Mouse (Mus musculus) hindbrain, postnatal 0 days (tissue): ENCODE data around the gene Sfswap. TPM values are rescaled to one million over a fixed set of nuclear protein-coding genes. Genes with fewer than 3 reads are reported as not detected.

Experiments
- ATAC-seq: fragments of 200-750 bp; cut with Nextera tagmentation; 2 replicates; pipeline ENCODE4 v1.8.0; 2017; ENCODE audit warnings: mild to moderate bottlenecking, moderate TSS enrichment, moderate library complexity
- DNase-seq: peaks from one replicate; pipeline ENCODE4 v3.0.0-alpha.2; 2015; ENCODE audit warnings: low spot score
- H3K27ac ChIP-seq: fragments of 300-500 bp; sonication (generic); 2 replicates; pipeline ENCODE4 v1.5.1; 2014; ENCODE audit warnings: mild to moderate bottlenecking
- H3K27me3 ChIP-seq: fragments of 300-500 bp; sonication (generic); 2 replicates; pipeline ENCODE4 v1.6.1; 2014; ENCODE audit warnings: low read length, mixed read lengths; ENCODE audit not compliant: insufficient read depth
- H3K36me3 ChIP-seq: fragments of 300-500 bp; sonication (generic); 2 replicates; pipeline ENCODE4 v1.6.1; 2014; ENCODE audit warnings: low read length, mixed read lengths; ENCODE audit not compliant: insufficient read depth
- H3K4me1 ChIP-seq: fragments of 300-500 bp; sonication (generic); 2 replicates; pipeline ENCODE4 v1.6.1; 2014; ENCODE audit warnings: antibody characterized with exemption, low read length, mixed read lengths; ENCODE audit not compliant: insufficient read depth
- H3K4me2 ChIP-seq: fragments of 300-500 bp; sonication (generic); 2 replicates; pipeline ENCODE4 v1.6.1; 2014; ENCODE audit warnings: low read depth, mild to moderate bottlenecking, low read length, moderate library complexity, mixed read lengths
- H3K4me3 ChIP-seq: fragments of 300-500 bp; sonication (generic); 2 replicates; pipeline ENCODE4 v1.5.1; 2014; ENCODE audit warnings: low read length
- H3K9ac ChIP-seq: fragments of 300-500 bp; sonication (generic); replicated peaks from 2 replicates; pipeline ENCODE4 v1.6.1; 2014; ENCODE audit warnings: mild to moderate bottlenecking, low read length, moderate library complexity, mixed read lengths
- H3K9me3 ChIP-seq: fragments of 300-500 bp; sonication (generic); 2 replicates; pipeline ENCODE4 v1.6.1; 2016; ENCODE audit warnings: low read length, mixed read lengths
- CTCF ChIP-seq: IDR thresholded peaks from 2 replicates; pipeline ENCODE4 v1.5.1; 2016; ENCODE audit warnings: antibody characterized with exemption, control low read depth, low read depth
- WGBS: fragments of 180-500 bp; shearing (Covaris S2); extraction: QIAGEN DNeasy Blood & Tissue Kit; methylation state at CpG from one replicate; pipeline ENCODE4 v1.1.7; 2014; 5-methylcytosine and 5-hydroxymethylcytosine counted together
- polyA plus RNA-seq: library from polyadenylated mRNA; unstranded; fragments of >200 nt; fragmentation: Nextera tagmentation; extraction: Ambion mirVana; gene quantifications from 2 replicates; pipeline ENCODE4 v1.2.1, GENCODE M21; 2015
- total RNA-seq: library from RNA; depleted of rRNA; stranded (reverse); fragments of >200 nt; gene quantifications from 2 replicates; pipeline ENCODE4 v1.2.3, GENCODE M21; 2014

Sfswap gene
- total and polyA plus RNA-seq, 2 experiments from 2014 or later = 44.3 to 90.7 TPM

GRCm38 (mm10) chr5:129558591-129558990 is 57.6 kb downstream of the Sfswap start:
- Histone ChIP-seq H3K27me3 (no peaks in the 10 kb centered on the region), H3K9me3 (no peaks in the 10 kb centered on the region), H3K27ac (no peak overlapping the region), H3K4me2 (no peak overlapping the region), H3K36me3 (peaks cover 67% of the 10 kb centered on the region), H3K4me1 (no peaks in the 10 kb centered on the region), H3K9ac (no peak overlapping the region), H3K4me3 (no peak overlapping the region)
- no peak for TF ChIP-seq CTCF
- 84% methylated on average over 5 of the region's 5 CpGs for WGBS
- ATAC-seq (no peak), DNase-seq (no peak)

GRCm38 (mm10) chr5:129559283-129559682 is 58.3 kb downstream of the Sfswap start:
- peaks cover 69% of the 10 kb centered on the region for H3K36me3 ChIP-seq
- no peak overlapping the region for H3K27ac ChIP-seq
- DNase-seq = no peak
- H3K9ac ChIP-seq = no peak overlapping the region
- H3K4me3 ChIP-seq = no peak overlapping the region
- ATAC-seq = no peak
- no peak overlapping the region for H3K4me2 ChIP-seq
- H3K27me3 ChIP-seq = no peaks in the 10 kb centered on the region
- TF ChIP-seq CTCF = no peak
- H3K4me1 ChIP-seq = no peaks in the 10 kb centered on the region
- WGBS = 61% methylated on average over 11 of the region's 11 CpGs
- no peaks in the 10 kb centered on the region for H3K9me3 ChIP-seq

GRCm38 (mm10) chr5:129562342-129562741 is 61.3 kb downstream of the Sfswap start:
- DNase-seq (no peak), ATAC-seq (no peak)
- 89% methylated on average over 8 of the region's 8 CpGs for WGBS
- Histone ChIP-seq H3K4me3 (no peak overlapping the region), H3K4me2 (no peak overlapping the region), H3K4me1 (no peaks in the 10 kb centered on the region), H3K27ac (no peak overlapping the region), H3K9me3 (no peaks in the 10 kb centered on the region), H3K9ac (no peak overlapping the region), H3K27me3 (no peaks in the 10 kb centered on the region), H3K36me3 (peaks cover 53% of the 10 kb centered on the region)
- no peak for TF ChIP-seq CTCF

- no peak overlapping the region for H3K27ac ChIP-seq
- no peak for ATAC-seq
- no peaks in the 10 kb centered on the region for H3K4me1 ChIP-seq
- peaks cover 68% of the 10 kb centered on the region for H3K36me3 ChIP-seq
- no peaks in the 10 kb centered on the region for H3K9me3 ChIP-seq
- no peak overlapping the region for H3K4me2 ChIP-seq
- H3K9ac ChIP-seq = no peak overlapping the region
- no peak for TF ChIP-seq CTCF
- WGBS = 90% methylated on average over 4 of the region's 4 CpGs
- no peaks in the 10 kb centered on the region for H3K27me3 ChIP-seq
- DNase-seq = no peak
- H3K4me3 ChIP-seq = no peak overlapping the region
Measured at GRCm38 (mm10) chr5:129568596-129568995, 67.6 kb downstream of the Sfswap start.

GRCm38 (mm10) chr5:129578201-129578600 is 77.2 kb downstream of the Sfswap start:
- H3K9me3 ChIP-seq = no peaks in the 10 kb centered on the region
- no peak for TF ChIP-seq CTCF
- H3K27ac ChIP-seq = no peak overlapping the region
- H3K4me2 ChIP-seq = no peak overlapping the region
- no peaks in the 10 kb centered on the region for H3K4me1 ChIP-seq
- no peak overlapping the region for H3K4me3 ChIP-seq
- no peak for ATAC-seq
- no peaks in the 10 kb centered on the region for H3K27me3 ChIP-seq
- H3K9ac ChIP-seq = no peak overlapping the region
- peak; percentile 29 for DNase-seq
- H3K36me3 ChIP-seq = no peaks in the 10 kb centered on the region
- WGBS = 41% methylated on average over 12 of the region's 12 CpGs

- no peaks in the 10 kb centered on the region for H3K9me3 ChIP-seq
- no peak overlapping the region for H3K4me2 ChIP-seq
- 0 out of 2 replicates have a peak, but pooled peaks cover 2% of the 10 kb centered on the region for H3K4me1 ChIP-seq
- H3K36me3 ChIP-seq = no peaks in the 10 kb centered on the region
- TF ChIP-seq CTCF = no peak
- WGBS = 28% methylated on average over 6 of the region's 6 CpGs
- H3K9ac ChIP-seq = no peak overlapping the region
- no peak for ATAC-seq
- no peak overlapping the region for H3K4me3 ChIP-seq
- no peaks in the 10 kb centered on the region for H3K27me3 ChIP-seq
- no peak for DNase-seq
- H3K27ac ChIP-seq = no peak overlapping the region
Measured at GRCm38 (mm10) chr5:129580046-129580445, 79.0 kb downstream of the Sfswap start.

GRCm38 (mm10) chr5:129580572-129580971 is 79.6 kb downstream of the Sfswap start:
- DNase-seq (no peak), ATAC-seq (no peak)
- H3K4me3 ChIP-seq = no peak overlapping the region
- H3K4me1 ChIP-seq = 0 out of 2 replicates have a peak, but pooled peaks cover 2% of the 10 kb centered on the region
- no peak for TF ChIP-seq CTCF
- H3K9me3 ChIP-seq = no peaks in the 10 kb centered on the region
- 72% methylated on average over 9 of the region's 9 CpGs for WGBS
- no peak overlapping the region for H3K9ac ChIP-seq
- H3K36me3 ChIP-seq = no peaks in the 10 kb centered on the region
- H3K27me3 ChIP-seq = no peaks in the 10 kb centered on the region
- no peak overlapping the region for H3K27ac ChIP-seq
- H3K4me2 ChIP-seq = no peak overlapping the region
